Mouse (Mus musculus) MEL (cell line): Measurements from ENCODE around the gene Taldo1. TPM values are rescaled to one million over a fixed set of nuclear protein-coding genes. Genes with fewer than 3 reads are reported as not detected.

ENCODE experiments used
- DNase-seq: peaks from one replicate; pipeline ENCODE4 v3.0.0; 2011; ENCODE audit warnings: low read depth, low spot score
- H3K27ac ChIP-seq: 2 replicates; pipeline ENCODE4 v1.5.1; 2012; ENCODE audit warnings: low read depth, mild to moderate bottlenecking, control low read depth, low read length, moderate library complexity; ENCODE audit not compliant: control insufficient read depth
- H3K27me3 ChIP-seq, 2 experiments: fragments of 150-350 bp in 1 of 2; sonication (generic) in 1 of 2; 2 replicates each; pipeline ENCODE4 v1.6.1; 2012; ENCODE audit warnings: low read length in 2 of 2, mild to moderate bottlenecking in 2 of 2, improper control_type of control experiment in 1 of 2, moderate library complexity in 1 of 2; ENCODE audit not compliant: insufficient read depth in 2 of 2, control insufficient read depth in 1 of 2
- H3K36me3 ChIP-seq, 2 experiments: 2 replicates each; pipeline ENCODE4 v1.6.1; 2012 to 2014; ENCODE audit warnings: low read length in 2 of 2, improper control_type of control experiment in 1 of 2, inconsistent platforms in 1 of 2, mild to moderate bottlenecking in 1 of 2; ENCODE audit not compliant: insufficient read depth in 2 of 2, control insufficient read depth in 1 of 2
- H3K4me1 ChIP-seq, 2 experiments: fragments of 150-350 bp in 1 of 2; sonication (generic) in 1 of 2; 2 replicates each; pipeline ENCODE4 v1.6.1; 2012; ENCODE audit warnings: low read length in 2 of 2, improper control_type of control experiment in 1 of 2, mild to moderate bottlenecking in 1 of 2; ENCODE audit not compliant: insufficient read depth in 2 of 2, control insufficient read depth in 1 of 2
- H3K4me3 ChIP-seq, 2 experiments: fragments of 150-350 bp in 1 of 2; sonication (generic) in 1 of 2; 2 replicates each; pipeline ENCODE4 v1.5.1; 2012; ENCODE audit warnings: low read depth in 2 of 2, low read length in 2 of 2, mild to moderate bottlenecking in 2 of 2, moderate library complexity in 2 of 2, control low read depth in 1 of 2, improper control_type of control experiment in 1 of 2; ENCODE audit not compliant: control insufficient read depth in 1 of 2, insufficient read depth in 1 of 2
- H3K79me2 ChIP-seq: 2 replicates; pipeline ENCODE4 v1.6.1; 2012; ENCODE audit warnings: mild to moderate bottlenecking, low read length, moderate library complexity; ENCODE audit not compliant: control insufficient read depth, poor library complexity, insufficient read depth
- H3K9ac ChIP-seq: 2 replicates; pipeline ENCODE4 v1.6.1; 2012; ENCODE audit warnings: low read depth, mild to moderate bottlenecking, control low read depth, low read length, moderate library complexity; ENCODE audit not compliant: control insufficient read depth, poor library complexity, severe bottlenecking
- H3K9me3 ChIP-seq: fragments of 150-350 bp; sonication (generic); replicated peaks from 2 replicates; pipeline ENCODE4 v1.6.1; 2012; ENCODE audit warnings: mild to moderate bottlenecking, low read length, improper control_type of control experiment, moderate library complexity; ENCODE audit not compliant: insufficient read depth
- CHD1 ChIP-seq: IDR thresholded peaks from 2 replicates; pipeline ENCODE4 v1.6.1; 2012; ENCODE audit warnings: low read depth, mild to moderate bottlenecking, inconsistent platforms, low read length, improper control_type of control experiment
- CHD2 ChIP-seq: IDR thresholded peaks from 2 replicates; pipeline ENCODE4 v1.6.1; 2011; ENCODE audit warnings: low read length, improper control_type of control experiment
- CTCF ChIP-seq, 3 experiments: IDR thresholded peaks in 2 of 3; conservative IDR thresholded peaks in 1 of 3; 2 replicates each; pipeline ENCODE4 v1.5.1; 2011 to 2012; ENCODE audit warnings: low read length in 3 of 3, low read depth in 2 of 3, mild to moderate bottlenecking in 2 of 3, improper control_type of control experiment in 1 of 3, inconsistent platforms in 1 of 3, mixed read lengths in 1 of 3, moderate library complexity in 1 of 3; ENCODE audit not compliant: control insufficient read depth in 1 of 3, insufficient read depth in 1 of 3, poor library complexity in 1 of 3, severe bottlenecking in 1 of 3
- E2F4 ChIP-seq: IDR thresholded peaks from 2 replicates; pipeline ENCODE4 v1.6.1; 2011; ENCODE audit warnings: low read depth, low read length, improper control_type of control experiment, borderline replicate concordance
- ELF1 ChIP-seq: IDR thresholded peaks from 2 replicates; pipeline ENCODE4 v1.6.1; 2014; ENCODE audit warnings: low read depth, mild to moderate bottlenecking, inconsistent platforms, low read length, improper control_type of control experiment, moderate library complexity
- EP300 ChIP-seq, 2 experiments: IDR thresholded peaks; 2 replicates each; pipeline ENCODE4 v1.6.1; 2011; ENCODE audit warnings: improper control_type of control experiment in 2 of 2, low read length in 2 of 2, low read depth in 1 of 2, mild to moderate bottlenecking in 1 of 2
- ETS1 ChIP-seq: IDR thresholded peaks from 2 replicates; pipeline ENCODE4 v1.6.1; 2012; ENCODE audit warnings: low read depth, mild to moderate bottlenecking, inconsistent platforms, low read length, improper control_type of control experiment, moderate library complexity
- GATA1 ChIP-seq: IDR thresholded peaks from 2 replicates; pipeline ENCODE4 v1.6.1; 2011; ENCODE audit warnings: low read depth, low read length, improper control_type of control experiment
- JUND ChIP-seq: IDR thresholded peaks from 2 replicates; pipeline ENCODE4 v1.6.1; 2011; ENCODE audit warnings: low read depth, mild to moderate bottlenecking, improper control_type of control experiment, low read length
- MAX ChIP-seq: IDR thresholded peaks from 2 replicates; pipeline ENCODE4 v1.6.1; 2011; ENCODE audit warnings: low read length, improper control_type of control experiment
- MAZ ChIP-seq: IDR thresholded peaks from 2 replicates; pipeline ENCODE4 v1.6.1; 2012; ENCODE audit warnings: low read depth, mild to moderate bottlenecking, inconsistent platforms, low read length, improper control_type of control experiment
- MEF2A ChIP-seq: IDR thresholded peaks from 2 replicates; pipeline ENCODE4 v1.6.1; 2014; ENCODE audit warnings: low read depth, mild to moderate bottlenecking, inconsistent platforms, low read length, improper control_type of control experiment; ENCODE audit not compliant: poor library complexity, insufficient replicate concordance, severe bottlenecking; ENCODE audit errors: extremely low read depth
- MXI1 ChIP-seq: IDR thresholded peaks from 2 replicates; pipeline ENCODE4 v1.6.1; 2011; ENCODE audit warnings: mild to moderate bottlenecking, low read depth, low read length, improper control_type of control experiment
- MYC ChIP-seq: IDR thresholded peaks from 2 replicates; pipeline ENCODE4 v1.6.1; 2011; ENCODE audit warnings: low read depth, mild to moderate bottlenecking, low read length, improper control_type of control experiment, moderate library complexity
- NELFE ChIP-seq: IDR thresholded peaks from 2 replicates; pipeline ENCODE4 v1.6.1; 2011; ENCODE audit warnings: low read depth, low read length, improper control_type of control experiment
- POLR2AphosphoS2 ChIP-seq: IDR thresholded peaks from 2 replicates; pipeline ENCODE4 v1.6.1; 2011; ENCODE audit warnings: low read length, improper control_type of control experiment
- POLR2AphosphoS5 ChIP-seq: IDR thresholded peaks from 2 replicates; pipeline ENCODE4 v1.6.1; 2012; ENCODE audit warnings: low read depth, borderline replicate concordance, mild to moderate bottlenecking, inconsistent platforms, low read length, moderate library complexity, mixed read lengths
- RAD21 ChIP-seq: IDR thresholded peaks from 2 replicates; pipeline ENCODE4 v1.6.1; 2011; ENCODE audit warnings: mild to moderate bottlenecking, low read depth, low read length, improper control_type of control experiment
- RCOR1 ChIP-seq: IDR thresholded peaks from 2 replicates; pipeline ENCODE4 v1.6.1; 2012; ENCODE audit warnings: low read depth, mild to moderate bottlenecking, inconsistent platforms, low read length, improper control_type of control experiment
- SIN3A ChIP-seq: IDR thresholded peaks from 2 replicates; pipeline ENCODE4 v1.6.1; 2012; ENCODE audit warnings: low read length, improper control_type of control experiment, inconsistent platforms
- SMC3 ChIP-seq: IDR thresholded peaks from 2 replicates; pipeline ENCODE4 v1.6.1; 2011; ENCODE audit warnings: low read depth, low read length, improper control_type of control experiment
- TBP ChIP-seq: IDR thresholded peaks from 2 replicates; pipeline ENCODE4 v1.8.0; 2011; ENCODE audit warnings: low read depth, low read length, improper control_type of control experiment
- TCF12 ChIP-seq: IDR thresholded peaks from 2 replicates; pipeline ENCODE4 v1.6.1; 2014; ENCODE audit warnings: low read depth, mild to moderate bottlenecking, inconsistent platforms, low read length, improper control_type of control experiment, moderate library complexity
- UBTF ChIP-seq: IDR thresholded peaks from 2 replicates; pipeline ENCODE4 v1.6.1; 2012; ENCODE audit warnings: low read depth, mild to moderate bottlenecking, inconsistent platforms, low read length, improper control_type of control experiment, moderate library complexity, borderline replicate concordance; ENCODE audit not compliant: insufficient read depth
- USF2 ChIP-seq, 2 experiments: IDR thresholded peaks; 2 replicates each; pipeline ENCODE4 v1.6.1; 2011 to 2012; ENCODE audit warnings: improper control_type of control experiment in 2 of 2, low read length in 2 of 2, borderline replicate concordance in 1 of 2, inconsistent platforms in 1 of 2, low read depth in 1 of 2, mild to moderate bottlenecking in 1 of 2; ENCODE audit not compliant: insufficient read depth in 1 of 2
- ZC3H11A ChIP-seq: IDR thresholded peaks from 2 replicates; pipeline ENCODE4 v1.6.1; 2012; ENCODE audit warnings: low read depth, mild to moderate bottlenecking, inconsistent platforms, low read length, improper control_type of control experiment
- ZKSCAN1 ChIP-seq: IDR thresholded peaks from 2 replicates; pipeline ENCODE4 v1.6.1; 2012; ENCODE audit warnings: low read depth, mild to moderate bottlenecking, inconsistent platforms, low read length, improper control_type of control experiment, moderate library complexity
- ZMIZ1 ChIP-seq: IDR thresholded peaks from 2 replicates; pipeline ENCODE4 v1.6.1; 2012; ENCODE audit warnings: low read depth, mild to moderate bottlenecking, inconsistent platforms, low read length, improper control_type of control experiment, moderate library complexity
- ZNF384 ChIP-seq: IDR thresholded peaks from 2 replicates; pipeline ENCODE4 v1.6.1; 2012; ENCODE audit warnings: low read depth, mild to moderate bottlenecking, inconsistent platforms, low read length, improper control_type of control experiment
- polyA plus RNA-seq, 2 experiments: library from polyadenylated mRNA; stranded (reverse) in 1 of 2; unstranded in 1 of 2; fragments of >175 nt in 1 of 2; fragments of >200 nt in 1 of 2; gene quantifications; 2 replicates each; pipeline versions ENCODE4 v1.2.1 to v1.2.4; 2012; ENCODE audit warnings: low replicate concordance in 2 of 2, low read depth in 1 of 2; ENCODE audit not compliant: insufficient read length in 2 of 2, insufficient read depth in 1 of 2, missing spikeins in 1 of 2
- total RNA-seq: library from RNA; depleted of rRNA; stranded (reverse); fragments of 300-350 nt; gene quantifications from 2 replicates; pipeline ENCODE4 v1.2.3, GENCODE M21; 2012

Taldo1 gene
- total and polyA plus RNA-seq, 3 experiments, result 298 to 415 TPM; not detected in 1

DNA sequence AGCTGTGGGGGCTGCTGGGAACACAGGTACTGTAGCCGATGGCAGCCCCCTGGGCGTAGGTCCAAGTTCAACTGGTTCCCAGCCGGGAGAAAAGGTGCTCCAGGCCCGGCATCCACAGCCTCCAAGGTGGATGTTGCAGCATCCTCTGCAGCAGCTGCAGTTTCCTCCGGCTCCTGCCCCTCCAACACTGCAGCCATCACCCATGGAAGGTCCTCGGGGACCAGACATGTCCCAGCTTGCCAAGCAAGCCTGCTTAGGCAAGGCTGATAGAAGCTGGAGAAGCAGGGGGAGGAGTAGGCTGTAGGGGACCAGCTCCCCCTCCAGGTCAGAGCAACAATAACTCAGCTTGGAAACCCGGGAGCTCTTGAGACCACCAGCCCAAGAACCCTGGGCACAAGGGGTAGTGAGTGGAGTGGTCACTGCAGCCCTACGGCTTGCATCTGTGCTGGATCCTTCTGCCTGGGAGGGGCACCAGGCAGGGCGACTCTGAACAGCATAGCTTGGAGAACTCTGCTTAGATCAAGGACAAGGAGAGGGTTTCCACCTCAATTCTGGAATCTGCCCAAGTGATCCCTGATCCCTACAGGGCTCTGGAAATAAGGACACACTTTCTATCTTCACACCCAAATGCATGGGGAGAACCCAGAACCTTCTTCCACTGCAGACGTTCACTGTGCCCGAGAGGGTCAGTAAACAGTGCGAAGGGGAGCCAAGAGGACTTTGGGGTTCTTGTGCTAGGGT is 51.3 kb downstream of the Taldo1 start:
- Histone ChIP-seq H3K4me3 (peak overlapping the region; percentile 62 to 85), H3K4me1 (peaks cover 0 to 15% of the 10 kb centered on the region in 2 experiments; a peak in 2 of 4 replicates), H3K27ac (peak overlapping the region; percentile 59), H3K79me2 (peaks cover 30% of the 10 kb centered on the region), H3K36me3 (peaks cover 2 to 13% of the 10 kb centered on the region in 2 experiments), H3K27me3 (no peaks in the 10 kb centered on the region), H3K9ac (peak overlapping the region; percentile 83), H3K9me3 (no peaks in the 10 kb centered on the region)
- DNase-seq, result peak; percentile 84
- no peak for TF ChIP-seq EP300 (IDR thresholded peaks at IDR 0.05; ENCODE audit: low read depth in 1 of 2, low read length in 2 of 2)
- TF ChIP-seq SMC3, result peak; percentile 32
- peak; percentile 51 for TF ChIP-seq RAD21
- no peak for TF ChIP-seq TBP
- TF ChIP-seq RCOR1, result no peak
- TF ChIP-seq E2F4, result no peak
- no peak for TF ChIP-seq UBTF
- peak; percentile 55 to 65 (median 60) for TF ChIP-seq CTCF (IDR thresholded peaks at IDR 0.05 in 2 of 3, conservative IDR thresholded peaks at IDR 0.05 in 1 of 3; ENCODE audit: control insufficient read depth in 1 of 3, insufficient read depth in 1 of 3, low read depth in 2 of 3, low read length in 3 of 3, poor library complexity in 1 of 3, severe bottlenecking in 1 of 3)
- no peak for TF ChIP-seq MAZ
- no peak for TF ChIP-seq CHD1
- no peak for TF ChIP-seq MEF2A
- TF ChIP-seq POLR2AphosphoS2, result no peak
- TF ChIP-seq ZKSCAN1, result no peak
- no peak for TF ChIP-seq NELFE
- no peak for TF ChIP-seq ETS1
- TF ChIP-seq POLR2AphosphoS5, result no peak
- no peak for TF ChIP-seq USF2 (IDR thresholded peaks at IDR 0.05; ENCODE audit: borderline replicate concordance in 1 of 2, insufficient read depth in 1 of 2, low read depth in 1 of 2, low read length in 2 of 2)
- no peak for TF ChIP-seq GATA1
- no peak for TF ChIP-seq MXI1
- TF ChIP-seq TCF12, result no peak

- H3K4me3 ChIP-seq, result peak within 1 kb of the TSS; percentile 62 to 85
- peak within 1 kb of the TSS; percentile 84 for H3K27ac ChIP-seq
- H3K79me2 ChIP-seq, result peaks cover 36% of the 10 kb centered on the region
- peak; percentile 91 for DNase-seq
- no peaks in the 10 kb centered on the region for H3K27me3 ChIP-seq
- H3K4me1 ChIP-seq, result peaks cover 0 to 19% of the 10 kb centered on the region in 2 experiments; a peak in 2 of 4 replicates
- peaks cover 8 to 18% of the 10 kb centered on the region in 2 experiments for H3K36me3 ChIP-seq
- peak within 1 kb of the TSS; percentile 88 for H3K9ac ChIP-seq
- H3K9me3 ChIP-seq, result no peaks in the 10 kb centered on the region
- peak; percentile 63 for TF ChIP-seq TCF12
- TF ChIP-seq JUND, result no peak
- no peak for TF ChIP-seq CHD2
- 0 out of 2 replicates have a peak, but pooled peaks have one; percentile 41 for TF ChIP-seq ZMIZ1
- no peak for TF ChIP-seq EP300 (IDR thresholded peaks at IDR 0.05; ENCODE audit: low read depth in 1 of 2, low read length in 2 of 2)
- TF ChIP-seq MYC, result peak; percentile 83; the same call in 1 of the 2 replicates
- peak; percentile 81 for TF ChIP-seq POLR2AphosphoS2
- TF ChIP-seq MAX, result peak; percentile 80
- no peak for TF ChIP-seq UBTF
- no peak for TF ChIP-seq ZNF384
- no peak for TF ChIP-seq GATA1
- peak; percentile 82 for TF ChIP-seq SIN3A
- TF ChIP-seq E2F4, result peak; percentile 99
- TF ChIP-seq POLR2AphosphoS5, result no peak
- peak; percentile 90 for TF ChIP-seq ELF1
- no peak for TF ChIP-seq CHD1
- TF ChIP-seq NELFE, result peak; percentile 79
- no peak for TF ChIP-seq ZC3H11A
Observed at GRCm38 (mm10) chr7:141443828-141444237, 51.8 kb downstream of the Taldo1 start, which contains the start of gene Pidd1. Gene Pidd1, minus strand, starts transcription at chr7:141444025.
